Mouse (Mus musculus) spleen, adult 2 months (tissue): ENCODE results near the gene Chmp6.

Source experiments
- CTCF ChIP-seq: fragments of 200-500 bp; IDR thresholded peaks from 2 replicates; pipeline ENCODE4 v1.5.1; 2011; ENCODE audit warnings: mild to moderate bottlenecking, inconsistent platforms; ENCODE audit not compliant: insufficient read depth, insufficient read length, insufficient replicate concordance; ENCODE audit errors: extremely low read depth
- POLR2A ChIP-seq: fragments of 200-500 bp; IDR thresholded peaks from 2 replicates; pipeline ENCODE4 v1.6.1; 2011; ENCODE audit warnings: low read depth, low read length, inconsistent platforms

DNA sequence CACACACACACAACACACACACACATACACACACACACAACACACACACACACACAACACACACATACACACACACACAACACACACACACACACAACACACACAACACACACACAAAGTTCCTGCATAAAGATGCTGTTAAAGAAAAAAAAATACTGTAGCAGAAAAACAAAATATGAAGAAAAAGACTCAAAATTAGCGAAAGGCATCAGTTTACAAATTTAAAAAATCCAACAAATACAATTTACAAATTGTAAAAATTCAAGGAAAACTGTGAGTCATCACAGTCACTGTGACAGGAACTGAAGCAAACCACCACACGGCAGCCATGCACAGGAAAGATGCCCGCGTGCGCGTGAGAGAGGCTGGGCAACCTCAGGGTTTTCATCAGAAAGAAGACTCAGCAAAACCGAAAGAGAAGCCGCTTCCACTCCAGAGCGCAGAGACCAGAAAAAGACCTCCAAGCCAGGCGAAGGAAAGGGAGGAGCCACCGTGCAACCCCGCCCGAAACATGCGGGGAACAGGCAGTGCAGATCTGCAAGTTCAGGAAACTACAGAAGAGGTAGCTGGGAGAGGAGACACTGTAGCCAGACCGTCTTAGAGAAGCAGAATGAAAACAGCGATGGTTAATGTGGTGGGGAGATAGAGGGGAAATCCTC is 14.9 kb downstream of the Chmp6 start:
- TF ChIP-seq POLR2A (no peak; the same call in 1 of the 2 replicates), CTCF (no peak)
